Mouse (Mus musculus): ENCODE results near the gene Cda.

The Cda gene

GRCm38 (mm10) chr4:138307739-138308138 is 60.1 kb downstream of the Cda start:
- DNase-seq (ENCODE audit: low read depth, low spot score) = no peak

GRCm38 (mm10) chr4:138307025-138307424 is 60.8 kb downstream of the Cda start:
- DNase-seq (ENCODE audit: low read depth, low spot score) = no peak

- DNase-seq (ENCODE audit: low read depth, low spot score) = peak; percentile 99
These were observed 63.3 kb downstream of the Cda start, which contains the start of gene Ddost for GRCm38 (mm10) chr4:138304340-138305104. Ddost (plus strand) TSS chr4:138304730.

- DNase-seq (ENCODE audit: low read depth, low spot score) = no peak
These were observed 64.0 kb downstream of the Cda start for GRCm38 (mm10) chr4:138303742-138304141.

- DNase-seq (ENCODE audit: low read depth, low spot score) = no peak
These were observed 64.8 kb downstream of the Cda start for GRCm38 (mm10) chr4:138303011-138303410.

- no peak for DNase-seq (ENCODE audit: low read depth, low spot score)
These were observed 66.5 kb downstream of the Cda start for GRCm38 (mm10) chr4:138301271-138301780.

- DNase-seq (ENCODE audit: low read depth, low spot score) = no peak
These were observed 73.7 kb downstream of the Cda start for GRCm38 (mm10) chr4:138293949-138294550.

- no peak for DNase-seq (ENCODE audit: low read depth, low spot score)
These were observed 74.4 kb downstream of the Cda start for GRCm38 (mm10) chr4:138293261-138293948.

- DNase-seq (ENCODE audit: low read depth, low spot score) = no peak
These were observed 75.8 kb downstream of the Cda start for GRCm38 (mm10) chr4:138292028-138292427.

GRCm38 (mm10) chr4:138288691-138289090 is 79.1 kb downstream of the Cda start:
- DNase-seq (ENCODE audit: low read depth, low spot score) = no peak
